Mouse (Mus musculus): ENCODE measurements around the gene Fam149b. TPM values are rescaled to one million over a fixed set of nuclear protein-coding genes. Genes with fewer than 3 reads are reported as not detected.

The Fam149b gene
- polyA plus RNA-seq, 1 experiment from 2014 or later = 45.4 TPM

DNA sequence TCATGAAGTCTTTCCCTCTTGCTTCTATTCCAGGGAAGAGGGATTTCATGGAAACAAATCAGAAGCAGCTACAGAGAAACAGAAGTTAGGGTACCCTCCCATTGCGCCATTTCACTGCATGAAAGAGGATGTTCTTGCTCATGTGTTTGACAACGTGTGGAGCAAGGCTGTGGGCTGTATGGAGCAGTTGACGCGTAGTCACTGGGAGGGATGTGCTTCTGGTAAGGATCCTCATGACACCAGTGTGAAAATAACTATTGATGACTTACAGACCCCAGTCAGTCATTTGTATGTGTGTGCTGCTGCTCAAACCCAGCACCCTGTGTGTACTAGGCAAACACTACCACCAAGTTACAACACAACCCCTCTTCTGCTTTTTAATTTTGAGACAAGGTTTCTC, 15.3 kb downstream of the Fam149b start:
- WGBS = 93% methylated on average over 4 of the region's 4 CpGs
- ATAC-seq (ENCODE audit: insufficient number of reproducible peaks, insufficient read depth, low FRiP score, low TSS enrichment, low read depth) = no peak

DNA sequence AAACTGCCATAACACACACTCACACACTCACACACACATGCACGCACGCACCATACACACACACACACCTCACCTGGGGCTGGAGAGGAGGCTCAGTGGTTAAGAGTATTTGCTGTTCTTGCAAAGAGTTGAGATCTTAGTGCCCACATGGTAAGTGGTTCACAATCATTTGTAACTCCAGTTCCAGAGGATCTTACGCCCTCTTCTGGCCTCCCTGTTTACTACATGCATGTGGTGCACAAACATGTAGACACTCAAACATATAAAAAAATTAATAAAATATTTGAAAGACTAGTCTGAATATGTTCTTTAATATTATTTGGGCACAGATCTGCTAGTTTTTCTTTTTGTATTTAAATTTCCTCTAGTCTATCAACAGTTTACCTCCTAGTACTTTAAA, 20.3 kb downstream of the Fam149b start:
- no peak overlapping the region for H3K4me2 ChIP-seq
- no peaks in the 10 kb centered on the region for H3K9me3 ChIP-seq
- H3K4me3 ChIP-seq (replicated peaks) = no peak overlapping the region
- no peak for ATAC-seq (ENCODE audit: insufficient number of reproducible peaks, insufficient read depth, low FRiP score, low TSS enrichment, low read depth)
- WGBS = 96% methylated on average over 3 of the region's 3 CpGs
- no peak overlapping the region for H3K9ac ChIP-seq (replicated peaks)
- H3K4me1 ChIP-seq (replicated peaks) = no peaks in the 10 kb centered on the region
- peaks cover 86% of the 10 kb centered on the region for H3K36me3 ChIP-seq
- H3K27ac ChIP-seq = no peak overlapping the region
- no peaks in the 10 kb centered on the region for H3K27me3 ChIP-seq

More for the DNA sequence above, 15.3 kb downstream of the Fam149b start:
- H3K27me3 ChIP-seq = no peaks in the 10 kb centered on the region
- no peak overlapping the region for H3K4me3 ChIP-seq (replicated peaks)
- H3K36me3 ChIP-seq = peaks cover 87% of the 10 kb centered on the region
- H3K9me3 ChIP-seq = no peaks in the 10 kb centered on the region
- no peak overlapping the region for H3K27ac ChIP-seq
- no peaks in the 10 kb centered on the region for H3K4me1 ChIP-seq (replicated peaks)
- no peak overlapping the region for H3K4me2 ChIP-seq
- no peak overlapping the region for H3K9ac ChIP-seq (replicated peaks)

DNA sequence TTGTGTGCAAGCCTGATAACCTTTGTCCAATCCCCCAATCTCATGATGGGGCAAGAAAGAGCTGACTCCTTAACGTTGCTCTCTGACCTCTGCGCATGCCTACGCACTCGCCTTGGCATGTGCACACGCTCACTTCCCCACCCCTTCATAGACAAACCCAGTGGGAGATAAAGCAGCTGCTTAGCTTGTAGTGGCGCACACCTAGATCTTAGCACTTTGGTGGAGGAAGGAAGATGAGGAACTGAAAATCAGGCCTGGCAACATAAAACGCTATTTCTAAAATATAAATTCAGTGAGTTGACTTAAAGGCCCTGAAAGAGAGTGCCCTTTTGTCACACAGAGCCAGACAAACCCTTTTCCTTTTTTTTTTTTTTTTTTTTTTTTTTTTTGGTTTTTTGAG, 22.8 kb downstream of the Fam149b start:
- Histone ChIP-seq H3K4me3 (replicated peaks) (no peak overlapping the region), H3K4me2 (no peak overlapping the region), H3K4me1 (replicated peaks) (no peaks in the 10 kb centered on the region), H3K27me3 (no peaks in the 10 kb centered on the region), H3K27ac (no peak overlapping the region), H3K9me3 (no peaks in the 10 kb centered on the region), H3K9ac (replicated peaks) (no peak overlapping the region), H3K36me3 (peaks cover 83% of the 10 kb centered on the region)
- ATAC-seq (ENCODE audit: insufficient number of reproducible peaks, insufficient read depth, low FRiP score, low TSS enrichment, low read depth) = no peak
- 89% methylated on average over 7 of the region's 7 CpGs for WGBS

DNA sequence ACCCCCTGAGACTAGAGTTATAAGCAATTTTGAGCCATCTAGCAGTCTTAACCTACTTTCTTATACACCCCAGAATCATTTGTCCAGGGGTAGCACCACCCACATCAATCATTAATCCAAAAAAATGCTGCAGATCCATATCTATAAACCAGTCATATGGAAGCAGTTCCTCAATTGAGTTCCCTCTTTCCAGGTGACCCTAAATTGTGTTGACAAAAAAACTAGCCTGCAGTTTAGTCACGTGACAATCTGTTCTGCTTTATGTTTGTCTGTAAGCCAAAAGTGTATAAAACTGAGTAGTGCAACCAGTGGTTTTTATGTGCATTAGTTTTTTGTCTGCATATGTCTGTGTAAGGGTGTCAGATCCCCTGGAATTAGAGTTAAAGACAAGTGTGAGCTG, 23.9 kb downstream of the Fam149b start:
- no peak overlapping the region for H3K27ac ChIP-seq
- H3K4me2 ChIP-seq = no peak overlapping the region
- no peaks in the 10 kb centered on the region for H3K27me3 ChIP-seq
- H3K4me1 ChIP-seq (replicated peaks) = no peaks in the 10 kb centered on the region
- peaks cover 84% of the 10 kb centered on the region for H3K36me3 ChIP-seq
- 88% methylated on average over 1 of the region's 1 CpGs for WGBS
- no peak for ATAC-seq (ENCODE audit: insufficient number of reproducible peaks, insufficient read depth, low FRiP score, low TSS enrichment, low read depth)
- no peaks in the 10 kb centered on the region for H3K9me3 ChIP-seq
- H3K4me3 ChIP-seq (replicated peaks) = no peak overlapping the region
- H3K9ac ChIP-seq (replicated peaks) = no peak overlapping the region

DNA sequence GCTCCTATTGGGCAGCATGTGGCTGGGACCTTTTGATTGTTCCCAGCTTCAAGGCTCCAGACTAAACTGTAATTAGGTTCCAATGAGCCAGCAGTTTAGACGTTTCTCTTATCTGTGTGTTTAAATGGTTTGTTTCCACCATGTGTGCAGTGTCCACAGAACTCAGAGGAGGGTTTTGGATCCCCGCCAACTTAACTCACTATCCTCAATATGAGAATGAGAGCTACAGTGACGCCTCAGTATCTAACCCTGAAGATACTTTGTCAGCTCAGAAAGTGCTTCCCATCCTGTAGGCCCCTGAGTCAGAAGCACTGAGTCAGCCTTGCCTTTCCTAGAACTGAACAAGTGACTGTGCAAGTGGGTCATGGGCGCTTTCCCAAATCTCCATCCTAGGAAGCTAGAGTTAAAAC, 29.2 kb downstream of the Fam149b start:
- Histone ChIP-seq H3K4me1 (replicated peaks) (no peaks in the 10 kb centered on the region), H3K27ac (no peak overlapping the region), H3K4me2 (no peak overlapping the region), H3K4me3 (replicated peaks) (no peak overlapping the region), H3K9me3 (no peaks in the 10 kb centered on the region), H3K27me3 (no peaks in the 10 kb centered on the region), H3K9ac (replicated peaks) (no peak overlapping the region), H3K36me3 (peaks cover 77% of the 10 kb centered on the region)
- 79% methylated on average over 4 of the region's 4 CpGs for WGBS
- no peak for ATAC-seq (ENCODE audit: insufficient number of reproducible peaks, insufficient read depth, low FRiP score, low TSS enrichment, low read depth)

DNA sequence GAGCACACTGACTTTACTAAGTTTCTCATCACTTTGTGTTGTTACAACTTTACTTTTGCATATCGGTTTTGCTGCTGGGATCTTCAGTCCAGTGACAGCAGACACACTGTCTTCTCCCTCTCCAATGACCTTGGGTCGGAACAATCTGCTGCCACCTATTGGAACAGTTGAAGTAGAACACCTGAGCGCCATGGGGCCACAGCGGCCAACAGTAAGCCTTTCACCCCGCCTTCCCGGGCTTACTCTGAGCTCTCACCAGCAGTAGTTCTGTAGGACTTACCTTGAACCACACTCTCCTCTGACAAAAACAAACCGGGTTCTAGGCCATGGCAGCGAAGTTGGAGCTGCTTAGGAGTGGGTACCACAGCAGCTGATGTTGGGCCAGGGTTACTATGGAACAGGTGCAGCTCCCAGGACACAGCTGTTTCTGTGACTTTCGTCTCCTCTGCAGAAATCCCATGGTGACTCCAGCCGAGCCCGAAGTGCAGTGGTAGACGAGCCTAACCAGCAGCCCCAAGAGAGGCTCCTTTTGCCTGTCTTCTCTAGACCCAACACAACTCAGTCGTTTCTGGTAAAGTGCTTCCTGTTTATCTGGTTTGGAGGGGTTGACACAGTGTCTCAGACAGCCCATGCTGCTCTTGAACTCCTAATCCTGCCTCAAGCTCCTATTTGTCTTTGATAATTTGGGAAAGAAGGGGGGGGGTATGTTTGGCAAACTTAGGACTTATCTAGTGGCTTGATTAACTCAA, 30.5 kb downstream of the Fam149b start:
- Histone ChIP-seq H3K4me1 (replicated peaks) (no peaks in the 10 kb centered on the region), H3K4me3 (replicated peaks) (no peak overlapping the region), H3K9ac (replicated peaks) (no peak overlapping the region), H3K27me3 (no peaks in the 10 kb centered on the region), H3K4me2 (no peak overlapping the region), H3K36me3 (peaks cover 77% of the 10 kb centered on the region), H3K27ac (no peak overlapping the region), H3K9me3 (no peaks in the 10 kb centered on the region)
- no peak for ATAC-seq (ENCODE audit: insufficient number of reproducible peaks, insufficient read depth, low FRiP score, low TSS enrichment, low read depth)
- 40% methylated on average over 13 of the region's 13 CpGs for whole genome bisulfite sequencing

DNA sequence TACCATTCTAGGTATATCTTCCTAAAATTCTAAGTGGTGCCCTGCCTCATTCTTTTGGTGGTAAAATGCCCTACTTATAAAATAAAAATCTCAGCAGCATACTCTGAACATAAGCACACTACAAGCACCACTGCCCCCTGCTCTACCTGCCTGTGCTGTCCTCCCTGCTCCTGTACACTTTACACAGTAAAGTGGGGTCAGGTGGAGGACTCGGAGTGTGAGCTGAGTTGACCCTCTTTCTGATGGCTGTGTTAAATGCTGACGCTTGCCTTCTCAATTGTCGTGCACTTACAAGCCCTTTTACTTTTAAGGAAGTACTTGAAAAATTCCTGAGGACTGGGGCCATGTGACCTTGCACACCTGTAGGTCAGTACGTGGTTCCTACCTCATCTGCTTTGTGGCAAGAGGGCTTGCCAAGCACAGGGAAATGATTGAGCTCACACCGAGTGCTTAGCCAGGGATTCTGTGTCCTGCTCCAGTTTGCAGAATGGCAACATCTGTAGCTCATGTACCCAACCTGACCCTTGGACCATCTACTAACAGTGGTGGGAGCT, 31.2 kb downstream of the Fam149b start:
- H3K9ac ChIP-seq (replicated peaks) = no peak overlapping the region
- peaks cover 79% of the 10 kb centered on the region for H3K36me3 ChIP-seq
- WGBS = 83% methylated on average over 5 of the region's 5 CpGs
- H3K9me3 ChIP-seq = no peaks in the 10 kb centered on the region
- no peaks in the 10 kb centered on the region for H3K4me1 ChIP-seq (replicated peaks)
- H3K4me2 ChIP-seq = no peak overlapping the region
- no peaks in the 10 kb centered on the region for H3K27me3 ChIP-seq
- H3K27ac ChIP-seq = no peak overlapping the region
- H3K4me3 ChIP-seq (replicated peaks) = no peak overlapping the region
- ATAC-seq (ENCODE audit: insufficient number of reproducible peaks, insufficient read depth, low FRiP score, low TSS enrichment, low read depth) = no peak

DNA sequence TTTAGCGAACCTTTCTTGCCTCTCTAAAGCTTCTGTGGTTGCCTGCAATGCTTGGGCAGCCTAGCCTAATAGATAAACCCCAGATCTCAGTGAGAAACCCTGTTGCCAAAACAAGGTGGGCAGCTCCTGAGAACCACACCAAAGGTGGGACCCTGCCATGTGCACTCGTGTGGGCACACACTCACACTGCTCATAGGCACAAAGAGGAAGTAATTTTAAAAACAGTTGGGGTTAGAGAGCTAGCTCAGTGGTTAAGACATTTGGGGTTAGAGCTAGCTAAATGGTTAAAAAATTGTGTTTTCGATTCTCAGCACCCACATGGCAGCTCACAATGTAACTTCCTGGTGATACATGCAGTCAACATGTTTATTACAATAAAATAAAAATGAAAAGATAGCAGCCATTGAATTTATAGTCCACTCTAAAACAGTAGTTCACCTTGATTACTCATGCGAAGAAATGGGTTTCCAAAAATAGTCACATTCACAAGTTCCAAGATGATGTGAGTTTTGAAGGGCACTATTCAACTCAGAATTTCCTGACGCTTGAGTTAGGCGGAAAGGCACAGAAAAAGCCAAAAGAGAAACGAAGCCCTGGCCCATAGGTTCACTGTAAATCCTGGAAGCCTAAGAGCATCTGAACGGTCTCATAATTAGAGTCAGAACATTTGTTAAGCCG, 31.9 kb downstream of the Fam149b start:
- H3K27ac ChIP-seq = no peak overlapping the region
- 90% methylated on average over 9 of the region's 9 CpGs for WGBS
- H3K4me2 ChIP-seq = no peak overlapping the region
- H3K4me3 ChIP-seq (replicated peaks) = no peak overlapping the region
- H3K9me3 ChIP-seq = no peaks in the 10 kb centered on the region
- H3K27me3 ChIP-seq = no peaks in the 10 kb centered on the region
- H3K4me1 ChIP-seq (replicated peaks) = no peaks in the 10 kb centered on the region
- H3K9ac ChIP-seq (replicated peaks) = no peak overlapping the region
- ATAC-seq (ENCODE audit: insufficient number of reproducible peaks, insufficient read depth, low FRiP score, low TSS enrichment, low read depth) = no peak
- peaks cover 81% of the 10 kb centered on the region for H3K36me3 ChIP-seq

DNA sequence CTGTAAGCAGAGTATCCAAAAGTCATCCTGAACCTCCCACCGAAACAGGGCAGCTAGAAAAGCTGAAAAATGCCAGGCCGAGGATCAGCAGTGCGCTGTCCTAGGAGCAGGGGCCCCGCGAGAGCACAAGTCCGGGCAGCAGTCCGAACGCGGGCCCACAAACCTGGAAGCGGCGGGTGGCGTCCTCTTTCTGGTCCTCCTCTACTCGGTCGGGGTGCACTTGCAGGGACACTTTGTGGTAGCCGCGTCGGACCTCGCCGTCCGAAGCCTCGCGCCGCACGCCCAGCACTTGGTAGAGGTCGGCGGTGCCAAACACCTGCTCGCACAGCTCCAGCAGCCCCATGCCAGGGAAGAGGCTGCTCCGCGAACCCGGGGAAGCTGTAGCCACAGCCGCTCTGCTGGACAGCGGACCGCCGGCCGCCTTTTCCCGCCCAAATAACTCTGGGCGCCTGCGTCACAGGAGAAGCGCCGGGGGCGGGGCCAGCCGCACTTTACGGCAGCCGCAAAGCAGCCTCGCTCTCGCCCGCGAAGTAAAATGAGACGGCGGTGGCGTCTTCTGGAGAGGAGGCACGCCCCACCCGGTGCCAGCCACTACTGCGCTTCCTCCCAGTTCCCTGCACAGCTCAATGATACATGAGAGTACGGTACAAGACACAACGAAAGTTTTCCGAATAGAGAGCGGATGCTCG, 40.6 kb downstream of the Fam149b start, which contains the start of gene Dnajc9:
TSS of gene Dnajc9 (minus strand) at position 470 of the 689 bp plus-strand sequence.
- Histone ChIP-seq H3K36me3 (peaks cover 60% of the 10 kb centered on the region), H3K4me3 (replicated peaks) (peak within 1 kb of the TSS; percentile 59), H3K4me2 (peak within 1 kb of the TSS; percentile 82), H3K4me1 (replicated peaks) (peaks cover 27% of the 10 kb centered on the region), H3K27ac (peak within 1 kb of the TSS; percentile 88), H3K9ac (replicated peaks) (peak within 1 kb of the TSS; percentile 81), H3K9me3 (no peaks in the 10 kb centered on the region), H3K27me3 (no peaks in the 10 kb centered on the region)
- WGBS = under 1% methylated on average over 58 of the region's 59 CpGs
- peak; percentile 63 for ATAC-seq (ENCODE audit: insufficient number of reproducible peaks, insufficient read depth, low FRiP score, low TSS enrichment, low read depth)

DNA sequence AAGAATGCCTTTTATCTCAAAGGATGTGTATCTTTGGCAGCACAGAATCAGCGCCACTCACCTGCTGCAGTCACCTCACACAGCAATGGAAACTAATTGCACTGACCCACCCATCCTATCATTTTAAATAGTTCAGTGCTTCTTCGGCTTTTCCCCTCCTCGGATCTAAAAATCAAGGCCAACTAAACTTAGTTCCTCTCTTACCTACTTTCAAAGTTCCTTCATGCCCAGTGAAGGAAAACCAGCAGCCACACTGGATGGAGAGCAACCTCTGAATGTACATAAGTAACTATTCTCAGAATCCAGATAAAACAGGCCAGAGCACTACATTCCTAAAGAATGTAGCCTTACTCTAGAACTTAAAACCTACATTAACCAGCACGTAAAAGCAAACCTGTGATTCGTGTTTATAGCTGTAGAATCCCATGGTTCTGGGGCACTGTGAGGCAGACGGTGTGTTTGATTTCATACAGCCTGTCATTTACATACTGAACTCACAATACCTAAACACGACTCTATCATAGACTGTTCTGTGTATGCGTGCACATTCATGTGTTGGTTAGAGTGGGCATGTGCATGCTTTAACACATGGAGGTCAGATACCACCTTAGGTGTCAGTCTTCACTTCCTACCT, 41.6 kb downstream of the Fam149b start:
- Histone ChIP-seq H3K4me2 (peak overlapping the region; percentile 82), H3K27ac (no peak overlapping the region; the same call in 1 of the 2 replicates), H3K9ac (replicated peaks) (peak overlapping the region; percentile 81; the same call in 1 of the 2 replicates), H3K9me3 (no peaks in the 10 kb centered on the region), H3K4me1 (replicated peaks) (peaks cover 27% of the 10 kb centered on the region), H3K4me3 (replicated peaks) (peak overlapping the region; percentile 59), H3K27me3 (no peaks in the 10 kb centered on the region), H3K36me3 (peaks cover 50% of the 10 kb centered on the region)
- 83% methylated on average over 8 of the region's 8 CpGs for WGBS
- ATAC-seq (ENCODE audit: insufficient number of reproducible peaks, insufficient read depth, low FRiP score, low TSS enrichment, low read depth) = no peak

DNA sequence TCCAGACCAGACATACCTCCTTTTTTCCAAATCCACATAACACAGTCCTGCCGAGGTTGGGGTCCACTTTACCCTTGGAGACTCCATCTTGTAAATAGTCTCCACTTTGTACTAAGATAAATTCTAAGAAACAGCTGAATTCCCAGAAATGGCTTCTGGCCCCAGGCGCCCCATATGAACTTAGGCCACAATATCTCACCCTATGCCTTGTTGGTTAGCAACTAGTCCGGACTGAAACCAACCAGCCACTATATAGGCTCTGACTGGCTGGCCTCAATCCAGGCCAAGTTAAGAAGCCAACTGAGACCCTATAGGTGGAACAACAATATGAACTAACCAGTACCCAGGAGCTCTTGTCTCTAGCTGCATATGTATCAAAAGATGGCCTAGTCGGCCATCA, 44.4 kb downstream of the Fam149b start:
- Histone ChIP-seq H3K9me3 (no peaks in the 10 kb centered on the region), H3K4me3 (replicated peaks) (no peak overlapping the region), H3K36me3 (peaks cover 24% of the 10 kb centered on the region), H3K4me1 (replicated peaks) (peaks cover 10% of the 10 kb centered on the region), H3K4me2 (peak overlapping the region; percentile 62; the same call in 1 of the 2 replicates), H3K27ac (no peak overlapping the region), H3K27me3 (no peaks in the 10 kb centered on the region), H3K9ac (replicated peaks) (no peak overlapping the region)
- WGBS = 82% methylated on average over 4 of the region's 4 CpGs
- no peak for ATAC-seq (ENCODE audit: insufficient number of reproducible peaks, insufficient read depth, low FRiP score, low TSS enrichment, low read depth)

All from limb, embryonic 12.5 days (tissue).